Mouse (Mus musculus) heart, embryonic 11.5 days (tissue): Measurements from ENCODE around the gene Car5a. TPM values are rescaled to one million over a fixed set of nuclear protein-coding genes. Genes with fewer than 3 reads are reported as not detected.

Experiments used
- ATAC-seq: fragments of 200-750 bp; cut with Nextera tagmentation; replicated peaks from 2 replicates; pipeline ENCODE4 v1.8.0; 2017; ENCODE audit warnings: moderate library complexity; ENCODE audit not compliant: insufficient number of reproducible peaks, low FRiP score, low TSS enrichment
- H3K27ac ChIP-seq: fragments of 300-500 bp; sonication (generic); 2 replicates; pipeline ENCODE4 v1.5.1; 2014; ENCODE audit warnings: mild to moderate bottlenecking, low read depth, low read length
- H3K27me3 ChIP-seq: fragments of 300-500 bp; sonication (generic); 2 replicates; pipeline ENCODE4 v1.6.1; 2014; ENCODE audit warnings: mild to moderate bottlenecking, low read length, mixed read lengths; ENCODE audit not compliant: control insufficient read depth, insufficient read depth
- H3K36me3 ChIP-seq: fragments of 300-500 bp; sonication (generic); 2 replicates; pipeline ENCODE4 v1.6.1; 2014; ENCODE audit warnings: mild to moderate bottlenecking, low read length, moderate library complexity, mixed read lengths; ENCODE audit not compliant: control insufficient read depth, insufficient read depth
- H3K4me1 ChIP-seq: fragments of 300-500 bp; sonication (generic); 2 replicates; pipeline ENCODE4 v1.6.1; 2014; ENCODE audit warnings: low read length; ENCODE audit not compliant: control insufficient read depth, insufficient read depth
- H3K4me2 ChIP-seq: fragments of 300-500 bp; sonication (generic); 2 replicates; pipeline ENCODE4 v1.6.1; 2014; ENCODE audit warnings: mild to moderate bottlenecking, moderate library complexity
- H3K4me3 ChIP-seq: fragments of 300-500 bp; sonication (generic); 2 replicates; pipeline ENCODE4 v1.5.1; 2014; ENCODE audit warnings: low read depth, low read length
- H3K9ac ChIP-seq: fragments of 300-500 bp; sonication (generic); 2 replicates; pipeline ENCODE4 v1.6.1; 2014; ENCODE audit warnings: mild to moderate bottlenecking, low read depth, low read length, moderate library complexity
- H3K9me3 ChIP-seq: fragments of 300-500 bp; sonication (generic); replicated peaks from 2 replicates; pipeline ENCODE4 v1.6.1; 2016; ENCODE audit warnings: low read length; ENCODE audit not compliant: control insufficient read depth
- WGBS: fragments of 180-500 bp; shearing (Covaris S2); extraction: QIAGEN DNeasy Blood & Tissue Kit; methylation state at CpG from one replicate; pipeline ENCODE4 v1.1.7; 2014; ENCODE audit not compliant: insufficient replicate concordance; 5-methylcytosine and 5-hydroxymethylcytosine counted together
- polyA plus RNA-seq: library from polyadenylated mRNA; unstranded; fragments of >200 nt; fragmentation: Nextera tagmentation; extraction: Ambion mirVana; gene quantifications from 2 replicates; pipeline ENCODE4 v1.2.1, GENCODE M21; 2014

Gene Car5a
- polyA plus RNA-seq, 1 experiment from 2014 or later: not detected

DNA sequence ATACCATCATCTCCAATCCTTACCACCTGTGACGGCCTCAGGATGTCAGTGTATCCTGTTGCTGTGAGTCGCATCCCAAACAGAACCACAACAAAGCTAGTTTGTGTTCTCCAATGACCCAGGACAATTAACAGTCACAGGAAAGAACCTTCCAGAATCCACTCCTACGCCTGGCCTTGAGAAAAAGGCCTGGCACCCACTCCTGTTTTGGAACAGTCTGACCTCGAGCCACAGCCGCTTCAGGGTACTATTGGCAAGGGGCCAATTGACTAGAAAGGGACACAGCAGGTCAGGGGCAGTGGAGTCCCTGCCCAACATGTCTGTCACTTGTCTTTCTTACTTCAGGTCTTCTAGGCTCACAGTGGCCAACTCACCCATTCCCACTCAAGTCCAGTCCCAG lies 51.8 kb downstream of the Car5a start:
- Histone ChIP-seq H3K36me3 (no peaks in the 10 kb centered on the region), H3K4me2 (no peak overlapping the region), H3K9ac (no peak overlapping the region; the same call in 1 of the 2 replicates), H3K9me3 (no peaks in the 10 kb centered on the region), H3K27ac (no peak overlapping the region), H3K4me1 (peaks cover 22% of the 10 kb centered on the region), H3K27me3 (no peaks in the 10 kb centered on the region), H3K4me3 (no peak overlapping the region)
- no peak for ATAC-seq
- WGBS: 78% methylated on average over 5 of the region's 5 CpGs

- Histone ChIP-seq H3K4me1 (peaks cover 3% of the 10 kb centered on the region; the same call in 1 of the 2 replicates), H3K27ac (no peak overlapping the region), H3K4me2 (no peak overlapping the region), H3K27me3 (no peaks in the 10 kb centered on the region), H3K9me3 (no peaks in the 10 kb centered on the region), H3K4me3 (no peak overlapping the region), H3K36me3 (no peaks in the 10 kb centered on the region), H3K9ac (no peak overlapping the region)
- WGBS: 80% methylated on average over 15 of the region's 15 CpGs
- no peak for ATAC-seq
These were observed 54.6 kb downstream of the Car5a start for GRCm38 (mm10) chr8:121889810-121890785.

DNA sequence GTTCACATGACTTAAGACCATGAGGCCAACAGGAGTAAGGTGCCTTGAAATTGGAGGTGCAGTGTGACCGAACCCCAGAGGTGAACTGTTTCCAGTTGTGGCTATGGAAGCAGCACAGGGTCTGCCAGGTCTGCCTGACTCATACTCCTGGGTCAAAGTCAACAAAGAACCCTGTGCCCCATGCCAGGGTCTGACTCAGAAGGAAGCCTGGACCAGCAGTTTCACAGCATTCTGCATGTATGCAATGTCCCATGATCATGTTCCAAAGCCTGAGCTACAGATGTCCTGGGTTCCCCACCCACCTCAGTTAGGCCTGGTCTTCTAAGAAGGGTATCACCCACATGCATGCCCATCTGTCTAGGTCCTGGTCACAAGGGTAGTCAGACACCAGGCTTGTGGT lies 55.4 kb downstream of the Car5a start:
- peaks cover 3% of the 10 kb centered on the region; the same call in 1 of the 2 replicates for H3K4me1 ChIP-seq
- no peak overlapping the region for H3K4me2 ChIP-seq
- peaks cover 2% of the 10 kb centered on the region; the same call in 1 of the 2 replicates for H3K36me3 ChIP-seq
- no peak for ATAC-seq
- H3K4me3 ChIP-seq: no peak overlapping the region
- no peak overlapping the region for H3K27ac ChIP-seq
- H3K9me3 ChIP-seq: no peaks in the 10 kb centered on the region
- WGBS: 97% methylated on average over 1 of the region's 1 CpGs
- H3K9ac ChIP-seq: no peak overlapping the region
- no peaks in the 10 kb centered on the region for H3K27me3 ChIP-seq

GRCm38 (mm10) chr8:121887547-121887946 lies 57.2 kb downstream of the Car5a start:
- H3K9ac ChIP-seq: no peak overlapping the region
- H3K36me3 ChIP-seq: peaks cover 4% of the 10 kb centered on the region; the same call in 1 of the 2 replicates

DNA sequence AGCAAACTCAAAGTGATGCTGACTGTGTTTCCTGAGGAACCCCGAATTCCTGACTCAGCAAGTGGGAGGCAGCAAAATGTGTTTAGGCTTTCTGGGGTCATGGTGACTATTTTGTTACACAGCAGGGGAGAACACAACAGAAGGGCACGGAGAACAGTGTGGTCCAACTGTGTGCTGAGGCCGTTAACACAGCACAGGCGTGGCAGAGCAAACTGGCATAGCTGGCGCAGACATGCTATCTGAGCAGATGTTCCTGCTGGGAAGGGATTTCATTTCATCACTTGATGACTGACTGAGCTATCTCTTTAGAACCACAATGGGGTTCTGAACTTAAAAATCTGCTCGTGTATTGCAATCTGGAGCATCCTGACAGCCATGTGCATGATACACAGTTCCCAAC lies 59.3 kb downstream of the Car5a start:
- ATAC-seq: no peak
- 86% methylated on average over 6 of the region's 6 CpGs for WGBS
- Histone ChIP-seq H3K4me1 (peaks cover 5% of the 10 kb centered on the region), H3K27me3 (no peaks in the 10 kb centered on the region), H3K4me3 (no peak overlapping the region), H3K4me2 (no peak overlapping the region), H3K27ac (no peak overlapping the region), H3K9ac (no peak overlapping the region), H3K9me3 (no peaks in the 10 kb centered on the region), H3K36me3 (peaks cover 4% of the 10 kb centered on the region; the same call in 1 of the 2 replicates)

More at GRCm38 (mm10) chr8:121887547-121887946, 57.2 kb downstream of the Car5a start:
- Histone ChIP-seq H3K4me3 (no peak overlapping the region), H3K4me1 (no peaks in the 10 kb centered on the region), H3K4me2 (no peak overlapping the region), H3K9me3 (no peaks in the 10 kb centered on the region), H3K27me3 (no peaks in the 10 kb centered on the region), H3K27ac (no peak overlapping the region)
- 61% methylated on average over 1 of the region's 1 CpGs for WGBS
- ATAC-seq: no peak

- no peak for ATAC-seq
- no peak overlapping the region for H3K4me2 ChIP-seq
- no peaks in the 10 kb centered on the region for H3K27me3 ChIP-seq
- peaks cover 4% of the 10 kb centered on the region; the same call in 1 of the 2 replicates for H3K36me3 ChIP-seq
- peaks cover 5% of the 10 kb centered on the region for H3K4me1 ChIP-seq
- H3K9ac ChIP-seq: no peak overlapping the region
- H3K27ac ChIP-seq: no peak overlapping the region
- no peaks in the 10 kb centered on the region for H3K9me3 ChIP-seq
- WGBS: 93% methylated on average over 9 of the region's 9 CpGs
- no peak overlapping the region for H3K4me3 ChIP-seq
These were observed 59.7 kb downstream of the Car5a start for GRCm38 (mm10) chr8:121885001-121885400.

DNA sequence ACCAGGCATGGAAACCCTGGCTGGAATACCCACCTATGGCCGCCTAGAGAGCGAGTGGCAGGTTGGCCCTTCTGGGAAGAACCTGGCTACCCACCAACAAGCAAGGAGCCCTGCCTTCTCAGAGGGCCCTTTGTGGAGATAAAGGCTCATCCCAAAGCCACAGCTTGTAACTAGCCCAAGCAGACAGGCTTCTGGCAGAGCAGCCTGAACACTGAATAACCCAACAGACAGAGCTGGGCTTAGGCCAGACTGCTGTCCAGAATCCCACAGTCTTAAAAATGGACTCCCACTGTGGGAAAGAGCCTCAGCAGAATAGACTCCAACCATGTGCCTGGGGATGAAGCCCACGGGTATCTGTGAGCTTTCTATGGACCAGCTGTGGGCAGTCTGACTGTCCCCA lies 60.5 kb downstream of the Car5a start:
- no peak overlapping the region for H3K9ac ChIP-seq
- no peak overlapping the region for H3K27ac ChIP-seq
- no peaks in the 10 kb centered on the region for H3K9me3 ChIP-seq
- H3K4me1 ChIP-seq: peaks cover 5% of the 10 kb centered on the region
- no peak for ATAC-seq
- no peak overlapping the region for H3K4me2 ChIP-seq
- H3K36me3 ChIP-seq: peaks cover 4% of the 10 kb centered on the region; the same call in 1 of the 2 replicates
- no peaks in the 10 kb centered on the region for H3K27me3 ChIP-seq
- no peak overlapping the region for H3K4me3 ChIP-seq
- 82% methylated on average over 3 of the region's 3 CpGs for WGBS

- Histone ChIP-seq H3K9ac (no peak overlapping the region), H3K4me2 (no peak overlapping the region), H3K27ac (no peak overlapping the region), H3K4me1 (peaks cover 5% of the 10 kb centered on the region), H3K9me3 (no peaks in the 10 kb centered on the region), H3K36me3 (peaks cover 4% of the 10 kb centered on the region; the same call in 1 of the 2 replicates), H3K4me3 (no peak overlapping the region), H3K27me3 (no peaks in the 10 kb centered on the region)
- 84% methylated on average over 5 of the region's 5 CpGs for WGBS
- no peak for ATAC-seq
These were observed 62.8 kb downstream of the Car5a start for GRCm38 (mm10) chr8:121881921-121882320.
